12 mouse cellular contexts compared by ENCODE assay signal in genomic region chr2:29747852-29748251, GRCm38 (mm10). TPM values are rescaled to one million over a fixed set of nuclear protein-coding genes. Genes with fewer than 3 reads are reported as not detected.
DNase-seq lines count a peak whose midpoint lies in the region; ATAC-seq lines count a peak whose summit lies in the region.
"Had no signal": no experiment of that assay in that cellular context is flagged by ENCODE, and none has a peak within 500 bp of the region (broad histone marks: within the 10 kb centered on the region; RNA-seq: fewer than 3 reads in every experiment).

No protein-coding gene starts in this region.

- WGBS in limb, embryonic 11.5 days = 45% methylated on average over 5 of the region's 5 CpGs
- WGBS in limb, embryonic 10.5 days = 54% methylated on average over 5 of the region's 5 CpGs
- WGBS in hindbrain, embryonic 12.5 days = 38% methylated on average over 5 of the region's 5 CpGs

- H3K36me3 ChIP-seq in limb, embryonic 11.5 days (ENCODE audit: control insufficient read depth, insufficient read depth, low read length) = no peaks in the 10 kb centered on the region
- no peaks in the 10 kb centered on the region for H3K36me3 ChIP-seq in limb, embryonic 10.5 days
- no peaks in the 10 kb centered on the region for H3K36me3 ChIP-seq in hindbrain, embryonic 12.5 days
- no peaks in the 10 kb centered on the region for H3K36me3 ChIP-seq in splenic B cell, adult 2 months (ENCODE audit: control insufficient read depth, insufficient read depth, low read length, poor library complexity, severe bottlenecking)
- H3K36me3 ChIP-seq: G1E had no signal

- H3K4me1 ChIP-seq in limb, embryonic 11.5 days (ENCODE audit: control insufficient read depth, insufficient read depth, low read length) = peaks cover 8% of the 10 kb centered on the region; the same call in 1 of the 2 replicates
- H3K4me1 ChIP-seq in limb, embryonic 10.5 days = peaks cover 19% of the 10 kb centered on the region
- peaks cover 19% of the 10 kb centered on the region for H3K4me1 ChIP-seq in hindbrain, embryonic 12.5 days

- ATAC-seq in limb, embryonic 11.5 days (ENCODE audit: insufficient number of reproducible peaks, low FRiP score, low TSS enrichment, low read depth) = no peak
- ATAC-seq in hindbrain, embryonic 12.5 days (ENCODE audit: low FRiP score) = no peak

- no peak overlapping the region for H3K27ac ChIP-seq in limb, embryonic 11.5 days (replicated peaks; ENCODE audit: low read depth, low read length)
- no peak overlapping the region for H3K27ac ChIP-seq in limb, embryonic 10.5 days
- no peak overlapping the region for H3K27ac ChIP-seq in hindbrain, embryonic 12.5 days

- no peak overlapping the region for H3K9ac ChIP-seq in limb, embryonic 11.5 days (ENCODE audit: low read length)
- H3K9ac ChIP-seq in hindbrain, embryonic 12.5 days = no peak overlapping the region

- no peaks in the 10 kb centered on the region for H3K9me3 ChIP-seq in limb, embryonic 11.5 days (ENCODE audit: control insufficient read depth, low read length)
- no peaks in the 10 kb centered on the region for H3K9me3 ChIP-seq in limb, embryonic 10.5 days (replicated peaks)
- no peaks in the 10 kb centered on the region for H3K9me3 ChIP-seq in hindbrain, embryonic 12.5 days (replicated peaks)
- H3K9me3 ChIP-seq: G1E had no signal

- H3K4me3 ChIP-seq in limb, embryonic 11.5 days (ENCODE audit: low read depth, low read length) = no peak overlapping the region
- H3K4me3 ChIP-seq in limb, embryonic 10.5 days = no peak overlapping the region
- no peak overlapping the region for H3K4me3 ChIP-seq in hindbrain, embryonic 12.5 days
- H3K4me3 ChIP-seq: erythroblast, embryonic 14.5 days had no signal

- peak; percentile 48 to 62 for DNase-seq in cerebellum, postnatal 14 days
- no peak for DNase-seq in cerebellum, adult 11 months
- DNase-seq in limb, embryonic 11.5 days (ENCODE audit: low spot score) = peak; percentile 43
- DNase-seq in limb, embryonic 10.5 days (ENCODE audit: low spot score) = no peak
- DNase-seq in splenic B cell, adult 2 months (ENCODE audit: low read depth, low spot score) = peak; percentile 54
- DNase-seq in frontal cortex, postnatal 14 days (ENCODE audit: low spot score in 2 of 2) = no peak
- no peak for DNase-seq in spleen, postnatal 36 days (ENCODE audit: low spot score in 2 of 2)

- H3K4me2 ChIP-seq in limb, embryonic 11.5 days (ENCODE audit: low read depth, severe bottlenecking) = no peak overlapping the region
- H3K4me2 ChIP-seq in hindbrain, embryonic 12.5 days (replicated peaks) = peak overlapping the region; percentile 78; the same call in 1 of the 2 replicates

- peaks cover 61% of the 10 kb centered on the region for H3K27me3 ChIP-seq in limb, embryonic 11.5 days (ENCODE audit: control insufficient read depth, insufficient read depth, low read length)
- peaks cover 83% of the 10 kb centered on the region for H3K27me3 ChIP-seq in limb, embryonic 10.5 days (ENCODE audit: low read depth, poor library complexity, severe bottlenecking)
- peaks cover 74% of the 10 kb centered on the region for H3K27me3 ChIP-seq in hindbrain, embryonic 12.5 days
- H3K27me3 ChIP-seq in splenic B cell, adult 2 months (ENCODE audit: control insufficient read depth, insufficient read depth, low read length, poor library complexity, severe bottlenecking) = peaks cover 2% of the 10 kb centered on the region

RNA-seq across cellular contexts. Expression of gene Gm13420, which starts 3.6 kb away (rescaled TPM):
- polyA plus RNA-seq in limb, embryonic 11.5 days (2014; fragmentation: Nextera tagmentation; extraction: Ambion mirVana) = not detected in 2 replicates
- 0.26 TPM in 1 of 2 replicates, not detected in the other for polyA plus RNA-seq in limb, embryonic 10.5 days (2016; fragmentation: Nextera tagmentation; extraction: Ambion mirVana)
- polyA plus RNA-seq in hindbrain, embryonic 12.5 days (2016; fragmentation: Nextera tagmentation; extraction: Ambion mirVana) = not detected in 2 replicates
- polyA plus RNA-seq: erythroblast, embryonic 14.5 days; G1E had no signal

RNA-seq across cellular contexts. Expression of gene Gm13547, which starts 11.3 kb away (rescaled TPM):
- polyA plus RNA-seq in limb, embryonic 11.5 days (2014; fragmentation: Nextera tagmentation; extraction: Ambion mirVana) = 0.65 TPM in 1 of 2 replicates, not detected in the other
- 0.68 TPM in 1 of 2 replicates, not detected in the other for polyA plus RNA-seq in limb, embryonic 10.5 days (2016; fragmentation: Nextera tagmentation; extraction: Ambion mirVana)
- not detected in 2 replicates for polyA plus RNA-seq in hindbrain, embryonic 12.5 days (2016; fragmentation: Nextera tagmentation; extraction: Ambion mirVana)
- polyA plus RNA-seq: erythroblast, embryonic 14.5 days; G1E; liver, embryonic 16.5 days; spleen, adult 2 months had no signal

RNA-seq across cellular contexts. Expression of gene Coq4, which starts 39.4 kb away (rescaled TPM):
- polyA plus RNA-seq in limb, embryonic 11.5 days (2014; fragmentation: Nextera tagmentation; extraction: Ambion mirVana) = 42.7 and 45.4 TPM in 2 replicates
- polyA plus RNA-seq in limb, embryonic 10.5 days (2016; fragmentation: Nextera tagmentation; extraction: Ambion mirVana) = 45.5 and 52.8 TPM in 2 replicates
- 33.1 and 36.8 TPM in 2 replicates for polyA plus RNA-seq in hindbrain, embryonic 12.5 days (2016; fragmentation: Nextera tagmentation; extraction: Ambion mirVana)

RNA-seq across cellular contexts. Expression of gene Trub2, which starts 40.5 kb away (rescaled TPM):
- 32.2 and 36.1 TPM in 2 replicates for polyA plus RNA-seq in limb, embryonic 11.5 days (2014; fragmentation: Nextera tagmentation; extraction: Ambion mirVana)
- 65.7 and 73.8 TPM in 2 replicates for polyA plus RNA-seq in limb, embryonic 10.5 days (2016; fragmentation: Nextera tagmentation; extraction: Ambion mirVana)
- polyA plus RNA-seq in hindbrain, embryonic 12.5 days (2016; fragmentation: Nextera tagmentation; extraction: Ambion mirVana) = 43.1 and 43.3 TPM in 2 replicates

RNA-seq across cellular contexts. Expression of gene Slc27a4, which starts 54.6 kb away (rescaled TPM):
- 9.0 and 11.6 TPM in 2 replicates for polyA plus RNA-seq in limb, embryonic 11.5 days (2014; fragmentation: Nextera tagmentation; extraction: Ambion mirVana)
- polyA plus RNA-seq in limb, embryonic 10.5 days (2016; fragmentation: Nextera tagmentation; extraction: Ambion mirVana) = 8.5 and 9.8 TPM in 2 replicates
- 28.3 and 29.3 TPM in 2 replicates for polyA plus RNA-seq in hindbrain, embryonic 12.5 days (2016; fragmentation: Nextera tagmentation; extraction: Ambion mirVana)

Comparison
In these comparisons a context has a peak if more than half of its experiments do, and no peak if none do; other contexts are left out.
1. DNase-seq: peak in cerebellum, postnatal 14 days (2 of 2), limb, embryonic 11.5 days (single experiment) and splenic B cell, adult 2 months (single experiment); none in cerebellum, adult 11 months (single experiment), limb, embryonic 10.5 days (single experiment), frontal cortex, postnatal 14 days (0 of 2) and spleen, postnatal 36 days (0 of 2).